Mouse (Mus musculus) neural tube, embryonic 15.5 days (tissue): ENCODE measurements around the gene Tmem8b. TPM values are rescaled to one million over a fixed set of nuclear protein-coding genes. Genes with fewer than 3 reads are reported as not detected.

Experiments used
- ATAC-seq: fragments of 200-750 bp; cut with Nextera tagmentation; 2 replicates; pipeline ENCODE4 v1.8.0; 2017; ENCODE audit warnings: mild to moderate bottlenecking, moderate TSS enrichment, moderate library complexity; ENCODE audit not compliant: low FRiP score
- H3K27ac ChIP-seq: fragments of 300-500 bp; sonication (generic); replicated peaks from 2 replicates; pipeline ENCODE4 v1.5.1; 2015; ENCODE audit warnings: mild to moderate bottlenecking, inconsistent platforms
- H3K27me3 ChIP-seq: fragments of 300-500 bp; sonication (generic); replicated peaks from 2 replicates; pipeline ENCODE4 v1.6.1; 2015; ENCODE audit warnings: inconsistent platforms
- H3K36me3 ChIP-seq: fragments of 300-500 bp; sonication (generic); 2 replicates; pipeline ENCODE4 v1.6.1; 2015; ENCODE audit warnings: inconsistent platforms
- H3K4me1 ChIP-seq: fragments of 300-500 bp; sonication (generic); 2 replicates; pipeline ENCODE4 v1.6.1; 2015; ENCODE audit warnings: inconsistent platforms
- H3K4me2 ChIP-seq: fragments of 300-500 bp; sonication (generic); 2 replicates; pipeline ENCODE4 v1.6.1; 2015; ENCODE audit warnings: inconsistent platforms, mild to moderate bottlenecking, moderate library complexity
- H3K4me3 ChIP-seq: fragments of 300-500 bp; sonication (generic); replicated peaks from 2 replicates; pipeline ENCODE4 v1.5.1; 2015; ENCODE audit warnings: mild to moderate bottlenecking, inconsistent platforms
- H3K9ac ChIP-seq: fragments of 300-500 bp; sonication (generic); replicated peaks from 2 replicates; pipeline ENCODE4 v1.6.1; 2015; ENCODE audit warnings: mild to moderate bottlenecking, inconsistent platforms
- H3K9me3 ChIP-seq: fragments of 300-500 bp; sonication (generic); replicated peaks from 2 replicates; pipeline ENCODE4 v1.6.1; 2016; ENCODE audit warnings: inconsistent platforms
- WGBS: fragments of 180-500 bp; shearing (Covaris S2); methylation state at CpG from one replicate; pipeline ENCODE4 v1.1.7; 2015; ENCODE audit warnings: mixed read lengths; 5-methylcytosine and 5-hydroxymethylcytosine counted together
- polyA plus RNA-seq: library from polyadenylated mRNA; unstranded; fragments of >200 nt; fragmentation: Nextera tagmentation; extraction: Ambion mirVana; gene quantifications from 2 replicates; pipeline ENCODE4 v1.2.1, GENCODE M21; 2015

The Tmem8b gene
- polyA plus RNA-seq, 1 experiment from 2014 or later, result 12.4 TPM

- WGBS, result 84% methylated on average over 12 of the region's 12 CpGs
- no peak overlapping the region for H3K4me2 ChIP-seq
- no peak overlapping the region for H3K27ac ChIP-seq
- no peak overlapping the region for H3K4me3 ChIP-seq
- no peaks in the 10 kb centered on the region for H3K36me3 ChIP-seq
- H3K9me3 ChIP-seq, result no peaks in the 10 kb centered on the region
- H3K27me3 ChIP-seq, result no peaks in the 10 kb centered on the region
- no peaks in the 10 kb centered on the region for H3K4me1 ChIP-seq
- ATAC-seq, result no peak
- H3K9ac ChIP-seq, result no peak overlapping the region
Measured at GRCm38 (mm10) chr4:43726228-43726993, 57.6 kb downstream of the Tmem8b start.

GRCm38 (mm10) chr4:43726995-43727394 lies 58.2 kb downstream of the Tmem8b start, which contains the start of gene Hrct1:
TSS of gene Hrct1 (plus strand) at chr4:43727188.
- Histone ChIP-seq H3K9ac (no peak within 1 kb of the TSS), H3K27ac (no peak within 1 kb of the TSS)
- 61% methylated on average over 3 of the region's 3 CpGs for WGBS

GRCm38 (mm10) chr4:43727718-43728575 lies 59.2 kb downstream of the Tmem8b start:
- no peaks in the 10 kb centered on the region for H3K36me3 ChIP-seq
- no peak overlapping the region for H3K9ac ChIP-seq
- no peak for ATAC-seq
- no peaks in the 10 kb centered on the region for H3K9me3 ChIP-seq
- no peak overlapping the region for H3K4me2 ChIP-seq
- no peak overlapping the region for H3K27ac ChIP-seq
- no peaks in the 10 kb centered on the region for H3K4me1 ChIP-seq
- 81% methylated on average over 7 of the region's 7 CpGs for WGBS
- no peaks in the 10 kb centered on the region for H3K27me3 ChIP-seq
- H3K4me3 ChIP-seq, result no peak overlapping the region

More at GRCm38 (mm10) chr4:43726995-43727394, 58.2 kb downstream of the Tmem8b start, which contains the start of gene Hrct1:
- Histone ChIP-seq H3K4me1 (no peaks in the 10 kb centered on the region), H3K4me3 (no peak within 1 kb of the TSS), H3K27me3 (no peaks in the 10 kb centered on the region), H3K36me3 (no peaks in the 10 kb centered on the region), H3K4me2 (no peak within 1 kb of the TSS), H3K9me3 (no peaks in the 10 kb centered on the region)
- ATAC-seq, result no peak

GRCm38 (mm10) chr4:43728576-43728954 lies 59.8 kb downstream of the Tmem8b start:
- Histone ChIP-seq H3K4me3 (no peak overlapping the region), H3K9ac (no peak overlapping the region), H3K4me2 (no peak overlapping the region), H3K27me3 (no peaks in the 10 kb centered on the region), H3K9me3 (no peaks in the 10 kb centered on the region), H3K4me1 (no peaks in the 10 kb centered on the region), H3K36me3 (no peaks in the 10 kb centered on the region), H3K27ac (no peak overlapping the region)
- ATAC-seq, result no peak
- WGBS, result 77% methylated on average over 5 of the region's 5 CpGs

- Histone ChIP-seq H3K4me3 (no peak overlapping the region), H3K27ac (no peak overlapping the region), H3K4me1 (no peaks in the 10 kb centered on the region), H3K27me3 (no peaks in the 10 kb centered on the region), H3K4me2 (no peak overlapping the region), H3K36me3 (no peaks in the 10 kb centered on the region), H3K9me3 (no peaks in the 10 kb centered on the region), H3K9ac (no peak overlapping the region)
- no peak for ATAC-seq
- WGBS, result 78% methylated on average over 3 of the region's 3 CpGs
Measured at GRCm38 (mm10) chr4:43729126-43729525, 60.4 kb downstream of the Tmem8b start.

- H3K27me3 ChIP-seq, result no peaks in the 10 kb centered on the region
- 72% methylated on average over 14 of the region's 14 CpGs for WGBS
- H3K36me3 ChIP-seq, result no peaks in the 10 kb centered on the region
- H3K4me3 ChIP-seq, result no peak within 1 kb of the TSS
- no peak within 1 kb of the TSS for H3K9ac ChIP-seq
- no peaks in the 10 kb centered on the region for H3K4me1 ChIP-seq
- H3K4me2 ChIP-seq, result no peak within 1 kb of the TSS
- H3K27ac ChIP-seq, result no peak within 1 kb of the TSS
- no peak for ATAC-seq
- H3K9me3 ChIP-seq, result no peaks in the 10 kb centered on the region
Measured at GRCm38 (mm10) chr4:43729794-43730550, 61.2 kb downstream of the Tmem8b start, which contains the start of gene Spaar. TSS of gene Spaar (plus strand) at chr4:43730034.

GRCm38 (mm10) chr4:43730750-43731297 lies 62.1 kb downstream of the Tmem8b start:
- ATAC-seq, result no peak
- Histone ChIP-seq H3K36me3 (no peaks in the 10 kb centered on the region), H3K4me2 (no peak overlapping the region), H3K4me1 (no peaks in the 10 kb centered on the region), H3K27me3 (no peaks in the 10 kb centered on the region), H3K27ac (no peak overlapping the region), H3K4me3 (no peak overlapping the region), H3K9me3 (no peaks in the 10 kb centered on the region), H3K9ac (no peak overlapping the region)
- 75% methylated on average over 21 of the region's 21 CpGs for WGBS

GRCm38 (mm10) chr4:43732171-43732570 lies 63.4 kb downstream of the Tmem8b start:
- Histone ChIP-seq H3K4me2 (no peak overlapping the region), H3K9ac (no peak overlapping the region), H3K27me3 (no peaks in the 10 kb centered on the region), H3K36me3 (no peaks in the 10 kb centered on the region), H3K4me1 (no peaks in the 10 kb centered on the region), H3K9me3 (no peaks in the 10 kb centered on the region), H3K27ac (no peak overlapping the region), H3K4me3 (no peak overlapping the region)
- no peak for ATAC-seq
- 50% methylated on average over 1 of the region's 1 CpGs for WGBS

GRCm38 (mm10) chr4:43733186-43733585 lies 64.4 kb downstream of the Tmem8b start:
- Histone ChIP-seq H3K4me1 (no peaks in the 10 kb centered on the region), H3K27ac (no peak overlapping the region), H3K27me3 (no peaks in the 10 kb centered on the region), H3K9ac (no peak overlapping the region), H3K36me3 (no peaks in the 10 kb centered on the region), H3K4me3 (no peak overlapping the region), H3K4me2 (no peak overlapping the region), H3K9me3 (no peaks in the 10 kb centered on the region)
- ATAC-seq, result no peak
- 89% methylated on average over 5 of the region's 5 CpGs for WGBS

GRCm38 (mm10) chr4:43737144-43737543 lies 68.4 kb downstream of the Tmem8b start:
- Histone ChIP-seq H3K9ac (no peak overlapping the region), H3K27ac (no peak overlapping the region), H3K4me2 (no peak overlapping the region), H3K27me3 (no peaks in the 10 kb centered on the region), H3K4me3 (no peak overlapping the region), H3K4me1 (no peaks in the 10 kb centered on the region), H3K36me3 (no peaks in the 10 kb centered on the region), H3K9me3 (no peaks in the 10 kb centered on the region)
- 61% methylated on average over 6 of the region's 6 CpGs for WGBS
- no peak for ATAC-seq

- no peak overlapping the region for H3K4me2 ChIP-seq
- no peak for ATAC-seq
Measured at GRCm38 (mm10) chr4:43738989-43739674, 70.4 kb downstream of the Tmem8b start.

More at GRCm38 (mm10) chr4:43738989-43739674, 70.4 kb downstream of the Tmem8b start:
- Histone ChIP-seq H3K4me1 (no peaks in the 10 kb centered on the region), H3K27ac (no peak overlapping the region), H3K36me3 (no peaks in the 10 kb centered on the region), H3K4me3 (no peak overlapping the region), H3K9me3 (no peaks in the 10 kb centered on the region), H3K27me3 (no peaks in the 10 kb centered on the region), H3K9ac (no peak overlapping the region)
- WGBS, result 80% methylated on average over 8 of the region's 8 CpGs
